Mouse (Mus musculus): ENCODE results near the gene March10.

DNA sequence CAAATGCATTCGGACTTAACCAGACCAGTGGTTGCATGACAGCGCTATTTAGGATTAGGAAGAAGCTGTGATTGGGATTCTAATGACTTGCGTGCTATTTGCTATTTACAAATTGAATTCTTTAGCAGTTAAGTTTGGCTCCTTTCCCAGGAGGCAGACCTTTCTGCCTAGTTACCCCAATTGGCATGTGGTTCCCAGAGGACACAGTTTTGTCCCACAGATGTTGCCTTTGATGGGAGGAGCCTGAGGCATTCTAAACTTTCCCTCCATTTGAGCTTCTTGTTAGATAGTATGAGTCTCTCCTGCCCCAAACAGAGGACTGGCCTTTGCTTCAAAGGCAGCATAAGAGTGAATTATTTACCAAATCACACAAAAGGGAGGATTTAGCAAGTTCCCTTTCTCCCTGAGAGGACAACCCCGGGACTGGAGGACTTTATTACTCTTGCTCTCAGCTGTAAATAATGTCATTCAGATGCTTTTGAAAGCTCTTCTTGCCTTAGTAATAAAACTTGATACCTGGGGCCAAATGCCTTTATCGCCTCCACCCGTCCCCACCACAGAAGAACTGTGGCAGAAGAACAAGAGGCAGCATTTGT is 48.6 kb downstream of the March10 start:
- TF ChIP-seq POLR2A (IDR thresholded peaks at IDR 0.05; ENCODE audit: insufficient read depth, low read length) (no peak), CTCF (IDR thresholded peaks at IDR 0.05; ENCODE audit: low read depth, low read length) (no peak), EP300 (IDR thresholded peaks at IDR 0.05; ENCODE audit: insufficient read depth, low read depth, low read length) (no peak)

Data from ES-Bruce4 (cell line).